Mouse (Mus musculus) mesoderm, embryonic 11.5 days (tissue): ENCODE data around the gene Mrgprf.

ENCODE experiments used
- DNase-seq: peaks from one replicate; pipeline ENCODE4 v3.0.0-alpha.2; 2012; ENCODE audit warnings: low read depth, low spot score

Gene Mrgprf

DNA sequence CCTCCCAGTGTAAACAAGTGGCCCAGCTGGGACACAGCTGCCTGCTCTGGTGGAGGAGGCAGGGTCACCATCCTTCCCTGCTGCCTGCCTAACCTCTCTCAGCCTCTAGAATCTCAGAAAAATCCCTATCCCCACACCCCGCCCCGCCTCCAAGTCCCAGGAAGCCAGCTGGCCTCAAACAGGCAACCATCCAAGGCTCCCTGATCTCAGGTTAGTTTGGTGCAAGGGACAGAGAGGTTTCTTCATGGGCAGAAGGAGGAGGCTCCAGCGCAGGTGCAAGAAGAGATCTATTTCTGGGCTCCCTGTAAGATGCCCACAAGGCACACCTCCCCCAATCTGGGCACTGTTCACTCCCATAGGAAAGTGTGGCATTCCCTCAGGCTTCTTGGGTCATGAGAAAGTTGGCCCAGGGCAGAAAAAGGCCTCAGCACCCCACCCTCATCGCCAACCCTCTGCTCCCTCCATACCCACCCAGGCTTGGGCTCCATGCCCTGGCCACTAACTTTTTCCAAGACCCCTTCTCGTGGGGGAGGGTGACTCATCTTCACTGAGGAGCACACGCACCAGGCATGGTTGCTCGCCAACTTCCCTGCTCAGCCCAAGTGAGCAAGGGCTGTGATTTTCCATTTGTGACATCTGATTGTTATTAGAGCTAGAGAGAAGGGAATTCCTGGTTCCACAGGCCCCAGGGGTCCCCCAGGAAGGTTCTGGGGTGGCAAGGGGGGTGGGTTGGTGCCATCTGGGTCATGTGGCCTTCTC is 887 bp upstream of the Mrgprf start:
- DNase-seq: no peak

DNA sequence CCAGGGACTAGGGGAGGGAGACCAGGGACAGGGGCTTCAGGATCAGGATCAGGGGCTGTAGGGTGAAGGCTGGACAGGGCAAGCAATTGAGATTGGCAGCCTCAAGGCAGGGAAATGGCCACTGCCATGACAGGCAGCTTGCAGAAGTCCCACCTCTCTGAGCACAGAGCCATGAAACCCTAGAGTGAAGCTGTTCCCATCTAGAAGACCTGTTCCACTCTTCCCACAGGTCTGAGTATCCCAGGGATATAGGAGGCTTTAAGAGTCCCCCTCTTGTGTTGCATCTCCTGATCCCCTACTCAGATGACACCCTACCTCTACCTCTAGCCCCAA is 346 bp downstream of the Mrgprf start:
- DNase-seq: no peak

- DNase-seq: no peak
Observed at GRCm38 (mm10) chr7:145301341-145302005, 845 bp downstream of the Mrgprf start.

- DNase-seq: peak; percentile 84
Observed at GRCm38 (mm10) chr7:145302488-145303285, 2.1 kb downstream of the Mrgprf start.

- DNase-seq: no peak
Observed at GRCm38 (mm10) chr7:145304153-145304552, 3.5 kb downstream of the Mrgprf start.

- no peak for DNase-seq
Observed at GRCm38 (mm10) chr7:145307636-145308035, 7.0 kb downstream of the Mrgprf start.

DNA sequence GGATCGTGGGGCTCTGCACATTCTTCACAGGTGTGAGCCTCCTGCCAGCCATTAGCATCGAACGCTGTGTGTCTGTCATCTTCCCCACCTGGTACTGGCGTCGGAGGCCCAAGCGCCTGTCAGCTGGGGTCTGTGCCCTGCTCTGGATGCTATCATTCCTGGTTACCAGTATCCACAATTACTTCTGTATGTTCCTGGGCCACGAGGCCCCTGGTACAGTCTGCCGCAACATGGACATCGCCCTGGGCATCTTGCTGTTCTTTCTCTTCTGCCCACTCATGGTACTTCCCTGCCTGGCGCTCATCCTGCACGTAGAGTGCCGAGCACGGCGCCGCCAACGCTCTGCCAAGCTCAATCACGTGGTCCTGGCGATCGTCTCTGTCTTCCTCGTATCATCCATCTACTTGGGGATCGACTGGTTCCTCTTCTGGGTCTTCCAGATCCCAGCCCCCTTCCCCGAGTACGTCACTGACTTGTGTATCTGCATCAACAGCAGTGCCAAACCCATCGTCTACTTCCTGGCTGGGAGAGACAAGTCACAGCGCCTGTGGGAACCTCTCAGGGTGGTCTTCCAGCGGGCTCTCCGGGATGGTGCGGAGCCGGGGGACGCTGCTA is 7.5 kb downstream of the Mrgprf start:
- no peak for DNase-seq

DNA sequence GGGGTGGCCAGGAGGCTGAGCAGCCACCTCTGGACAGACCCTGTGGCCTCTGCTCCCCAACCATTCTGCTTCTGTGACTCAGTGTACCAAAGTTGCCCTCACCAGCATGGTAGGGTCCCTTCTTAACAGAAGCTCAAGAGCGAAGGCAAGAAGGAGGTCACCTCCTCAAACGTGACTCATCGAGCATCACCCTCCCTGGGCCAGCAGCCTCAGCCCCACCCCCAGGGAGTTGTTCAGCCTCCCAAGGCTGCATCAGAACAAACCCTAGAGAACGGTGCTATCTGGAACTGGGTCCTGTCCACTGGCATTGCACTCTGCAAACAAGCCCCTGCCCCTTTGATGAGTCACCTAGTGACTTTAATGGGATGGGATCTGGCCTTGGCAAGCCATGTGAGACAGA is 8.2 kb downstream of the Mrgprf start:
- DNase-seq: no peak

DNA sequence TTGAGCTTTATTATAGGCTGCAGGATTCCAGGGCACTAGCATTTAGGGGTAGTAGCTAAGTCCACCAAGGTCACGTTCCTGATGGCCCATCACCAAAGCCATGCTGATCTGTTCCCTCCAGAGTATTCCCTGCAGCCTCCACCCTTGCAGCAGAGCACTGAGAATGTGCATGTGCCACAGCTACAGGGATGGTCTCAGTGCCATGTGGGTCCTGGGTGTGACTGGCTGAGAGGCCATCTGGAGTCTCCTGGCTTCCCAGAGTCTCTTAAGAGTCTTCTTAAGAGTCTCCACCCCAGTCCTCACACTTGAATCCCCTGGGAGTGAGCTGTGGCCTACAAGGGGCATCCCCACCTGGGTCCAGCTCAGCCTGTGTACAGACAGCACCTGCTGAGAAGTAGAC is 9.2 kb downstream of the Mrgprf start:
- no peak for DNase-seq

DNA sequence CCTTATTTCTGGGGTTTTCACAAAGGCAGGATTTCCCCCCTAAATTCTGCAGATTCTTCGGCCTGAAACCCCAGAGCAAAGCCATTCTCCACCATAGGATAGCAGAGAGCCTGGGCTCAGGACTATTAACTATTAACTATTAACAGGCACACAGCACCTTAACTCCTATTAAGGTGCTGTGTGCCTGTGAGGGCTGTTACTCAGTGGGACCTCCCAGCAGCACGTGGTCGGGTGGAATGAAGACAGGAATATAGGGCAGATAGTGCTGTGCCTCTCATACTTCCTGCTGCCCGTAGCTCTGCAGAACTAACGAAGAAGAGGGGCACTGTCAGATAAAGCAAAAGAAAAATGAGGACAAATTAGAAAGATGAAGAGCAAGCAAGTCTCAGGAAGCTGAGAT is 9.9 kb downstream of the Mrgprf start:
- no peak for DNase-seq

DNA sequence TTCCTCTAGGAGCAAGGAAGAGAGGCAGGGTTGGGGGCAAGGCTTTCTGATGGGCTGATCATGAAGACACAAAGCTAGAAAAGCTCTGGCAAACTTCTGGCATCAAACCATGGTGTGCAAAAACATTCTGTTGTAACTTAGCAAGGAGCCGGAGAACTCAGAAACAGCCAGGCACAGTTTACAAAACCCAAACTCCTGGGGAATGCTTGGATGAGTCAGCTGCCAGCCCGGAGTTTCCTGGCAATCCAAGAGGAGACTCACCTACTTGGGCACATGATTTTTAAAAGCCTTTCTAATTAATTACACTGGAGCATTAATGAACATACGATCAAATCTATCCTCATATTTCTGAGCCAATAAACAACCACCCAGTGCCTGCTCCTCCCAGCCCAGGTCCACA is 11.5 kb downstream of the Mrgprf start:
- DNase-seq: no peak

DNA sequence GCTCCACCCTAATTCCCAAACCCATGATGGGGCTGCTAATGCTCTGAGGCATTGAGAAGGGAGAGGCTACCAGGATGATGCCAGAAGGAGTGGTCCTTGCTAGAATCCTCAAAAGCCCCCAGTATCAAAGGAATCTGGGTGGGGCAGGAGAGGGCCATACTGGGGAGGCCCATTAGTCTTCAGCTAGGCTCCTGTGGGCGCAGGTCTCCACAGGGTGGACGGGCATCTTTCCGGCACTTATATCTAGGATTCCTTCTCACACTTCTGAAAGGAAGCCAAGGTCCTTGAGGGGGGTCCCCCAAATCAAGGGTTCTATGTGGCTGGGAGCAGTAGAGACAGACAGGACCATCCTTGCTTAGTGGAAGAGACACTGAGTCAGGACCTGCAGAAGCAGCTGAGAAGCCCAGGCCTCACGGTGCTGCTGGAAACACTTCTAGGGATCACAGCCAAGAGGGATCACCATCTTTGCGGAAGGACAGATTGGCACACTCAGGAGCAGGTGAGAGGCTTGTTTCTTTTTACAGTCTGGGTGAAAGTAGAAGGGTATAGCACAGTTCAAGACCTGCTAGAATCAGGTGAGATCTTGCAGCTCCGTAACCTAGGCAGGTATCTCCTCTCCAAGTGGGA is 14.3 kb downstream of the Mrgprf start, which contains the start of gene Mrgprd:
TSS of gene Mrgprd (plus strand) at position 51 of the 627 bp plus-strand sequence.
- no peak for DNase-seq

GRCm38 (mm10) chr7:145317522-145317921 is 16.9 kb downstream of the Mrgprf start:
- no peak for DNase-seq

GRCm38 (mm10) chr7:145319481-145319880 is 18.9 kb downstream of the Mrgprf start:
- DNase-seq: no peak

- DNase-seq: no peak
Observed at GRCm38 (mm10) chr7:145323607-145324006, 23.0 kb downstream of the Mrgprf start.

DNA sequence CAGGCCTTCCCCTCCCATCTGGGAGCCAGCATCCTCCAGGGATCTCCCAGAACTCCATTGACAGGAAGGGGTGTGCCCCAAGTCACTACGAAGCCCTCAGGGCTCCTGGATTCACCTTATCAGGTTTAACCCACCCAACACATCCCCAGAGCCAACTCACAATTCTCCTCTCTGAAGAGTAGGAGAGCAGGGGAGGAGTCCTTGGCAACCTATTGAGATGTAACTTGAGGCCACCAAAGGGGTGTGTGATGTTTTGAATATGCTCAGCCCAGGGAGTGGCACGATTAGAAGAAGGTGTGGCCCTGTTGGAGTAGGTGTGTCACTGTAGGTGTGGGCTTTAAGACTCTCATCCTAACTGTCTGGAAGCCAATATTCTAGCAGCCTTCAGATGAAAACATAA is 25.1 kb downstream of the Mrgprf start:
- no peak for DNase-seq

GRCm38 (mm10) chr7:145329982-145330381 is 29.4 kb downstream of the Mrgprf start:
- DNase-seq: no peak

DNA sequence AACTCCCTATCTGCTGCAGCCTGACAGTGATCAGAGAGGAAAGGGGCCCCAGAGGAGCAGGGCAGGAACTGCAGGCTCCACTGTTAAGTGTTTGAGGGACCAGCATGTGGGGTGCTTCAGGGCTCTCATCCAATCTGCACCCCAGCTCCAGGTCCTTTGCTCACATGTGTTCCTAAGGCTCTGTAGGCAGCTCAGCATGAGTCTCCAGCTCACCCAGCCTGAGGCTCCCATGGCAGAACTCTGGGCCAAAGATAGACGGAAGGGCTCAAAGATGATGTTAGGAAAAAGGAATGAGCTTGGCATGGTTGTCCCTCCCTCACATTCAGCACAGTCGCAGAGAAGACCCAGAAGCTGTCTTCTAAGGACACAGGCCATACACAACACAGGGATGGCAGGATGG is 30.0 kb downstream of the Mrgprf start:
- DNase-seq: no peak

DNA sequence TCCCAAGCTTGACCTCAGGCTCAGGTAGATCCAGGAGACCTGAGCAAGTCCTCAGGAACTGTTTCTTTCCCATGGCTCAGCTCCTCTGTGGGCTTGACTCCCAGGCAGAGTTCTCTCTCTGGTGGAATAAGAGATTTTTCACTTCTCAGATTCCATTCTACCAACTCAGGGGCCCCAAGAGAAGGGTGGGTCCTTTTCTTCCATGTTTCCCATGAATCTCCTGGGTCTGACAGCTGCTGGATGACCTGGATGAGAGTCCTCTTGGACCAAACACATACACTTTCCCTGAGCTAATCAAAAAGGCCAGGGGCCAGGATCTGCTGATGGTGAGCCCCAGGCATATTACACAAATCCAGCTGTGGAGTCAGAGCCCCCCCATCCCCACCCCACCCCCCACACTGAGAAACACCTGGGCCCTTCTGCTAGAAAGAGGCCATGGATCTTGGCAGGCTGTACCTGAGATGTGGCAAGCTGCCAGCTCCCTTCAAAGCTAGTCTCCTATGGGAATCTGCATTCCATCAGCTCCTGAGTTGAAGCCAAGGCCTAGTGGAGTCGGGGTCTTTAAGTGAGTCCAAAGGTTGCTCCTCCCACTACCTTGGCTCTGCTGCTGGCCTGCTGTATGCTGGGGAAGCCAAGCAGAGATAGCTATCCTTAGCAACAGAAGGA is 31.9 kb downstream of the Mrgprf start:
- no peak for DNase-seq

GRCm38 (mm10) chr7:145333936-145334335 is 33.3 kb downstream of the Mrgprf start:
- no peak for DNase-seq

GRCm38 (mm10) chr7:145334428-145335027 is 33.9 kb downstream of the Mrgprf start:
- DNase-seq: no peak
